Mouse (Mus musculus) liver, embryonic 12.5 days (tissue): ENCODE results near the gene Dop1a. TPM values are rescaled to one million over a fixed set of nuclear protein-coding genes. Genes with fewer than 3 reads are reported as not detected.

Experiments used
- ATAC-seq: fragments of 200-750 bp; cut with Nextera tagmentation; 2 replicates; pipeline ENCODE4 v1.8.0; 2017; ENCODE audit warnings: moderate number of reproducible peaks, mild to moderate bottlenecking, moderate library complexity
- H3K27ac ChIP-seq: fragments of 300-500 bp; sonication (generic); 2 replicates; pipeline ENCODE4 v1.5.1; 2016; ENCODE audit warnings: mild to moderate bottlenecking
- H3K27me3 ChIP-seq: fragments of 300-500 bp; sonication (generic); replicated peaks from 2 replicates; pipeline ENCODE4 v1.6.1; 2016; ENCODE audit warnings: mild to moderate bottlenecking, moderate library complexity
- H3K36me3 ChIP-seq: fragments of 300-500 bp; sonication (generic); 2 replicates; pipeline ENCODE4 v1.6.1; 2016; ENCODE audit warnings: mild to moderate bottlenecking, moderate library complexity
- H3K4me1 ChIP-seq: fragments of 300-500 bp; sonication (generic); 2 replicates; pipeline ENCODE4 v1.6.1; 2016
- H3K4me2 ChIP-seq: fragments of 300-500 bp; sonication (generic); 2 replicates; pipeline ENCODE4 v1.6.1; 2016; ENCODE audit warnings: mild to moderate bottlenecking, moderate library complexity
- H3K4me3 ChIP-seq: fragments of 300-500 bp; sonication (generic); 2 replicates; pipeline ENCODE4 v1.5.1; 2016; ENCODE audit warnings: mild to moderate bottlenecking, moderate library complexity
- H3K9ac ChIP-seq: fragments of 300-500 bp; sonication (generic); 2 replicates; pipeline ENCODE4 v1.6.1; 2016; ENCODE audit warnings: mild to moderate bottlenecking, moderate library complexity
- H3K9me3 ChIP-seq: fragments of 300-500 bp; sonication (generic); replicated peaks from 2 replicates; pipeline ENCODE4 v1.6.1; 2016; ENCODE audit warnings: mild to moderate bottlenecking, moderate library complexity
- WGBS: fragments of 180-500 bp; shearing (Covaris S2); methylation state at CpG from one replicate; pipeline ENCODE4 v1.1.7; 2016; ENCODE audit not compliant: insufficient replicate concordance; 5-methylcytosine and 5-hydroxymethylcytosine counted together
- polyA plus RNA-seq: library from polyadenylated mRNA; unstranded; fragments of >200 nt; fragmentation: Nextera tagmentation; extraction: Ambion mirVana; gene quantifications from 2 replicates; pipeline ENCODE4 v1.2.1, GENCODE M21; 2016

Gene Dop1a
- polyA plus RNA-seq, 1 experiment from 2014 or later, result 7.6 TPM

GRCm38 (mm10) chr9:86570261-86570890, 103.4 kb downstream of the Dop1a start:
- Histone ChIP-seq H3K4me2 (peak overlapping the region; percentile 99), H3K27ac (no peak overlapping the region), H3K9me3 (no peaks in the 10 kb centered on the region), H3K27me3 (no peaks in the 10 kb centered on the region), H3K9ac (no peak overlapping the region), H3K4me1 (peaks cover 23% of the 10 kb centered on the region), H3K4me3 (peak overlapping the region; percentile 77), H3K36me3 (peaks cover 32% of the 10 kb centered on the region)
- WGBS, result 74% methylated on average over 10 of the region's 10 CpGs
- no peak for ATAC-seq

DNA sequence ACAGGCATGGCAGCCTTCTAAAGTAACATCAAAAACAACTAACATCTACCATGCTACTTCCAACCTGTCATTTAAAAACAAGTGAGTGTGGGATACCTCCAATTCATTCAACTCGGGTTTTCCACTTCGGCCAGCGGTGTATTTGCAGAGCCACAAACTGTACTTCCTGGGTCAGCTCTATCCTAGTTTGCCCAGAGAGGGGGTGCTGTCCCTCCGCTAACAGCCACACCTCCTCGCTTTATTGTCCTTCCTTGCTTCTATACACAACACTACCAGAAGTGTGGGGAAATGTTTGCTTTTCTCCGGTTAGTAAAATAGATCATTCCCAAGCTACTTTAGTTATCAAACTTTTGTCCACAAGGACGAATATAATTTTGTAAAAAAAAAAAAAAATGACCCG, 104.0 kb downstream of the Dop1a start:
- Histone ChIP-seq H3K4me2 (peak overlapping the region; percentile 99), H3K36me3 (peaks cover 27% of the 10 kb centered on the region), H3K27me3 (no peaks in the 10 kb centered on the region), H3K4me3 (peak overlapping the region; percentile 77), H3K27ac (no peak overlapping the region), H3K9me3 (no peaks in the 10 kb centered on the region), H3K9ac (0 out of 2 replicates have a peak overlapping the region, but pooled peaks have one; percentile 7), H3K4me1 (peaks cover 23% of the 10 kb centered on the region)
- 18% methylated on average over 8 of the region's 8 CpGs for WGBS
- ATAC-seq, result no peak

GRCm38 (mm10) chr9:86571540-86572135, 104.7 kb downstream of the Dop1a start, which contains the start of the genes Pgm3 and Rwdd2a:
TSS of gene Pgm3 (minus strand) at chr9:86571842.
TSS of gene Rwdd2a (plus strand) at chr9:86571991.
- Histone ChIP-seq H3K4me3 (peak within 1 kb of the TSS; percentile 77), H3K9me3 (no peaks in the 10 kb centered on the region), H3K36me3 (peaks cover 24% of the 10 kb centered on the region), H3K4me1 (peaks cover 23% of the 10 kb centered on the region), H3K4me2 (peak within 1 kb of the TSS; percentile 99), H3K9ac (peak within 1 kb of the TSS; percentile 72), H3K27me3 (no peaks in the 10 kb centered on the region), H3K27ac (peak within 1 kb of the TSS; percentile 77)
- WGBS, result under 1% methylated on average over 55 of the region's 59 CpGs
- ATAC-seq, result peak; percentile 97

DNA sequence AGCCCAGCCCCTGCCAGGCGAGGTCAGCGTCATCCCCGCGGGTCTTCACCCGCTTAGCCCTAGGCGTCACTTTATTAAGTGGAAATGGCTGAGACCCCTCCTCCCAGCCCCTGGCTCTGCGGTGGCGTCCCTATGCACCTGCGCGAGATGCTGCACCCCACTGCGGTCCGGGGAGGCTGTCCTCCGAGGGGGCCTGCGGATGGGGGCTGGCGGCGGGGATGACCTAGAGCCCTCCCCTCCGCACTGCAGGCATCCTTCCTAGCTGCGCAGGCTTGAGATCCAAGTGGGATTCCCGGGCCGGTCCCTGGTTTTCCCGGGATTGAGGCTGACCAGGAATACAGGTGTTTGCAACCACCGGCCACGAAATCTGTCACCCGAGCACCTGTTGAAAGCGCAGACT, 105.2 kb downstream of the Dop1a start:
- Histone ChIP-seq H3K9me3 (no peaks in the 10 kb centered on the region), H3K9ac (peak overlapping the region; percentile 72), H3K4me3 (peak overlapping the region; percentile 77), H3K4me2 (peak overlapping the region; percentile 99), H3K27ac (no peak overlapping the region), H3K27me3 (no peaks in the 10 kb centered on the region), H3K4me1 (peaks cover 23% of the 10 kb centered on the region), H3K36me3 (peaks cover 19% of the 10 kb centered on the region)
- WGBS, result under 1% methylated on average over 25 of the region's 25 CpGs
- peak; percentile 44 for ATAC-seq

- ATAC-seq, result peak; percentile 22; the same call in 1 of the 2 replicates
- H3K9me3 ChIP-seq, result no peaks in the 10 kb centered on the region
Measured at GRCm38 (mm10) chr9:86572636-86573291, 105.8 kb downstream of the Dop1a start.

GRCm38 (mm10) chr9:86573616-86574303, 106.8 kb downstream of the Dop1a start:
- H3K9me3 ChIP-seq, result no peaks in the 10 kb centered on the region
- 51% methylated on average over 20 of the region's 20 CpGs for WGBS
- ATAC-seq, result no peak
- H3K36me3 ChIP-seq, result 0 out of 2 replicates have a peak, but pooled peaks cover 8% of the 10 kb centered on the region
- H3K27me3 ChIP-seq, result no peaks in the 10 kb centered on the region
- H3K4me1 ChIP-seq, result peaks cover 23% of the 10 kb centered on the region
- no peak overlapping the region for H3K27ac ChIP-seq
- H3K9ac ChIP-seq, result no peak overlapping the region
- H3K4me2 ChIP-seq, result no peak overlapping the region
- no peak overlapping the region for H3K4me3 ChIP-seq

More at GRCm38 (mm10) chr9:86572636-86573291, 105.8 kb downstream of the Dop1a start:
- peak overlapping the region; percentile 72 for H3K9ac ChIP-seq
- H3K4me3 ChIP-seq, result peak overlapping the region; percentile 77
- H3K4me2 ChIP-seq, result peak overlapping the region; percentile 99
- H3K4me1 ChIP-seq, result peaks cover 23% of the 10 kb centered on the region
- peaks cover 17% of the 10 kb centered on the region for H3K36me3 ChIP-seq
- H3K27me3 ChIP-seq, result no peaks in the 10 kb centered on the region
- no peak overlapping the region for H3K27ac ChIP-seq
- WGBS, result 6% methylated on average over 13 of the region's 13 CpGs

DNA sequence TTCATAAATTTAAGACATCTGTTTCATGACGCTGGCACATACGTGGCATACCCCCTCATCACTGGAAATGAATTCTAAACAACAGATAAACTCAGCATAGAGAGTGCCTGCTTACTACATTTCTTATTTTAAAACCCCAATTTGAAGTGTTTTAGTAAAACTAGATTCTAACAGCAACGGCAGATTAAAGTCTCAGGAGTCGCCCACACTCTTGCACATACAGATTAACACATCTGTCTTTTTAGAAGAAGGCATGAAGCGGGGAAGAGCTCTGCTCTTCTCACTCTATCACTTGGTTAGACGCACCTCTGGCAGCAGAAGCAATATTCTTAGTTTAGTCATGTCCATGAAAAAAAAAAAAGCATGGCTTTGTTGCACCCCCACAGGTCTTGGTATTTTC, 108.2 kb downstream of the Dop1a start:
- H3K4me3 ChIP-seq, result no peak overlapping the region
- WGBS, result 81% methylated on average over 6 of the region's 6 CpGs
- no peak overlapping the region for H3K4me2 ChIP-seq
- no peaks in the 10 kb centered on the region for H3K27me3 ChIP-seq
- no peak overlapping the region for H3K27ac ChIP-seq
- ATAC-seq, result no peak
- no peaks in the 10 kb centered on the region for H3K9me3 ChIP-seq
- no peaks in the 10 kb centered on the region for H3K36me3 ChIP-seq
- no peak overlapping the region for H3K9ac ChIP-seq
- peaks cover 21% of the 10 kb centered on the region for H3K4me1 ChIP-seq

DNA sequence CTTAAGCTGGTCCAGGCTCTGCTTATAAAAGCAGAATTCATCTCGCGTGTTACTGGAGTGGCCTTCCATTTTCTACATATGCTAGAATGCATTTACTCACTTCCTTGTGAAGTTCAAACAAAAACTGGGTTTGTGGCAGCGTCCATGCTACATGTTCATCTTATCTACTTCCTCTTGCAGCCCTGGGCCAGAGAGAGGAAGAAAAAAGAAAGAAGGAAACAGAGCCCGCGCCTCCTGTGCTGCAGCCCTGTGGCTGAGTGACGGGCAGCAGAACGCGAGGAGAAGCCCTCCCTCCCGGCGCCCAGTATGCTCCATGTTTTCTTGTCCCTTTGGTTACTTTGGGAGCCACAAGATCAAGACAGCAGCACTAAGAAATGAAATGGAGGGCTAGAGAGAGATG, 112.7 kb downstream of the Dop1a start:
- ATAC-seq, result no peak
- no peak overlapping the region for H3K27ac ChIP-seq
- H3K9me3 ChIP-seq, result no peaks in the 10 kb centered on the region
- H3K4me2 ChIP-seq, result no peak overlapping the region
- H3K27me3 ChIP-seq, result no peaks in the 10 kb centered on the region
- no peaks in the 10 kb centered on the region for H3K4me1 ChIP-seq
- no peaks in the 10 kb centered on the region for H3K36me3 ChIP-seq
- H3K4me3 ChIP-seq, result no peak overlapping the region
- 25% methylated on average over 10 of the region's 10 CpGs for WGBS
- no peak overlapping the region for H3K9ac ChIP-seq

DNA sequence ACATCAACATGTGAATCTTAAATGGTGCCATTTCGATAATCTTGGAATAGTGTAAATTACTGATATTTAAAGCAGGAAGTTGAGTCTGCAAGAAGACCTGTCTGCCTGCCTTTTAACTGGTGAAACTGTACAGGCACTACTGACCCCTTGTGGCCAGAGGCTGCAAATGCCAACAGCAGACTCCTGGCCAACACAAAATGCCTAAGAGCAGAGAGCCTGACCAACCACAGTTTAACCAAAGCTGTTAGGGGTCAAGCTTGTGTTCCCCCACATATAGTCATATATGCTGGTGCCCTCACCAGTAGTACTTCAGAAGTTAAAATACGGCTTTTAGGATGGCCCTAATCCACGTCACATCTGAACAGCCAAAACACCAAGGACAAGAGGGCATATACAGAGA, 116.8 kb downstream of the Dop1a start:
- Histone ChIP-seq H3K27ac (no peak overlapping the region), H3K9ac (no peak overlapping the region), H3K27me3 (no peaks in the 10 kb centered on the region), H3K4me2 (no peak overlapping the region), H3K36me3 (no peaks in the 10 kb centered on the region), H3K4me1 (no peaks in the 10 kb centered on the region), H3K4me3 (no peak overlapping the region), H3K9me3 (no peaks in the 10 kb centered on the region)
- no peak for ATAC-seq
- WGBS, result 47% methylated on average over 3 of the region's 3 CpGs

DNA sequence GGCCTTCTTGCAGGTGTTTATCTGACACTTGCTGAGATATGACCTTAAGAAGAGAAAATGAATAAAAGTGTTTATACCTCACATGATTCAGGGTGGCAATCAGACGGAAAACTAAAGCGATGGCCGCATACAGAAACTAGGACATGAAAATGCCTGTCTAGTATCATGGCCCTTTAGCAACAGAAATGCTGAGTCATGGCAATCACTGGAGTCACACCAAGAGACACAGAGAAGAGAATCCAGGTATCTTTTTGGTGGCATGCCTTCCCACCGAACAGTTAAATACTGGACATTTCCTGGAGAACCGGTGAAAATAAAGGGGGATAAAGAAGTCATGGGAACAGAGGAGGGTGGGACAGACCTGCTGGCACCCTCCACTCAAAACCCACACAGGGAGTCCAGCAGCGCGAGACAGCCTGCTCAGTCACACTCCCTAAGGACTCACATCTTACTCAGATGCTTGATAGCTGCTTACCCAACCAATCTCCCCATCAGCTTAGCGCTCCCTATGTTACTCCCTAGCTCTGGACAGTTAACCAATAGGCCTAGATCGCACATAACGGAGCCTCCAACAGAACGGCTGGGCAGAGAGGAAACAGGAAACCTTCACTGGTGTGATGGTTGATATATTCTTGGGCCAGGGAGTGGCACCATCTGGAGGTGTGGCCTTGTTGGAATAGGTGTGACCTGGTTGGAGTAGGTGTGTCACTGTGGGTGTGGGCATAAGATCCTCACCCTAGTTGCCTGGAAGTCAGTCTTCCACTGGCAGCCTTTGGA, 120.3 kb downstream of the Dop1a start:
- ATAC-seq, result no peak
- Histone ChIP-seq H3K9me3 (no peaks in the 10 kb centered on the region), H3K27me3 (no peaks in the 10 kb centered on the region), H3K36me3 (no peaks in the 10 kb centered on the region), H3K4me1 (no peaks in the 10 kb centered on the region), H3K4me3 (no peak overlapping the region), H3K9ac (no peak overlapping the region), H3K27ac (no peak overlapping the region), H3K4me2 (no peak overlapping the region)
- 77% methylated on average over 11 of the region's 11 CpGs for WGBS
